Mouse (Mus musculus) forebrain, embryonic 12.5 days (tissue): ENCODE data around the gene Rac2. TPM values are rescaled to one million over a fixed set of nuclear protein-coding genes. Genes with fewer than 3 reads are reported as not detected.

ENCODE experiments used
- ATAC-seq: fragments of 200-750 bp; cut with Nextera tagmentation; 2 replicates; pipeline ENCODE4 v1.8.0; 2017; ENCODE audit warnings: moderate TSS enrichment; ENCODE audit not compliant: low FRiP score
- H3K27ac ChIP-seq: fragments of 300-500 bp; sonication (generic); 2 replicates; pipeline ENCODE4 v1.5.1; 2016; ENCODE audit warnings: mild to moderate bottlenecking
- H3K27me3 ChIP-seq: fragments of 300-500 bp; sonication (generic); 2 replicates; pipeline ENCODE4 v1.6.1; 2016; ENCODE audit warnings: mild to moderate bottlenecking
- H3K36me3 ChIP-seq: fragments of 300-500 bp; sonication (generic); replicated peaks from 2 replicates; pipeline ENCODE4 v1.6.1; 2016; ENCODE audit warnings: mild to moderate bottlenecking
- H3K4me1 ChIP-seq: fragments of 300-500 bp; sonication (generic); 2 replicates; pipeline ENCODE4 v1.6.1; 2016
- H3K4me2 ChIP-seq: fragments of 300-500 bp; sonication (generic); 2 replicates; pipeline ENCODE4 v1.6.1; 2016; ENCODE audit warnings: mild to moderate bottlenecking, moderate library complexity
- H3K4me3 ChIP-seq: fragments of 300-500 bp; sonication (generic); replicated peaks from 2 replicates; pipeline ENCODE4 v1.5.1; 2016; ENCODE audit warnings: mild to moderate bottlenecking
- H3K9ac ChIP-seq: fragments of 300-500 bp; sonication (generic); 2 replicates; pipeline ENCODE4 v1.6.1; 2016; ENCODE audit warnings: mild to moderate bottlenecking
- H3K9me3 ChIP-seq: fragments of 300-500 bp; sonication (generic); 2 replicates; pipeline ENCODE4 v1.6.1; 2016
- WGBS: fragments of 180-500 bp; shearing (Covaris S2); methylation state at CpG from one replicate; pipeline ENCODE4 v1.1.7; 2016; 5-methylcytosine and 5-hydroxymethylcytosine counted together
- polyA plus RNA-seq: library from polyadenylated mRNA; unstranded; fragments of >200 nt; fragmentation: Nextera tagmentation; extraction: Ambion mirVana; gene quantifications from 2 replicates; pipeline ENCODE4 v1.2.1, GENCODE M21; 2016

The Rac2 gene
- polyA plus RNA-seq, 1 experiment from 2014 or later, result 4.6 TPM

DNA sequence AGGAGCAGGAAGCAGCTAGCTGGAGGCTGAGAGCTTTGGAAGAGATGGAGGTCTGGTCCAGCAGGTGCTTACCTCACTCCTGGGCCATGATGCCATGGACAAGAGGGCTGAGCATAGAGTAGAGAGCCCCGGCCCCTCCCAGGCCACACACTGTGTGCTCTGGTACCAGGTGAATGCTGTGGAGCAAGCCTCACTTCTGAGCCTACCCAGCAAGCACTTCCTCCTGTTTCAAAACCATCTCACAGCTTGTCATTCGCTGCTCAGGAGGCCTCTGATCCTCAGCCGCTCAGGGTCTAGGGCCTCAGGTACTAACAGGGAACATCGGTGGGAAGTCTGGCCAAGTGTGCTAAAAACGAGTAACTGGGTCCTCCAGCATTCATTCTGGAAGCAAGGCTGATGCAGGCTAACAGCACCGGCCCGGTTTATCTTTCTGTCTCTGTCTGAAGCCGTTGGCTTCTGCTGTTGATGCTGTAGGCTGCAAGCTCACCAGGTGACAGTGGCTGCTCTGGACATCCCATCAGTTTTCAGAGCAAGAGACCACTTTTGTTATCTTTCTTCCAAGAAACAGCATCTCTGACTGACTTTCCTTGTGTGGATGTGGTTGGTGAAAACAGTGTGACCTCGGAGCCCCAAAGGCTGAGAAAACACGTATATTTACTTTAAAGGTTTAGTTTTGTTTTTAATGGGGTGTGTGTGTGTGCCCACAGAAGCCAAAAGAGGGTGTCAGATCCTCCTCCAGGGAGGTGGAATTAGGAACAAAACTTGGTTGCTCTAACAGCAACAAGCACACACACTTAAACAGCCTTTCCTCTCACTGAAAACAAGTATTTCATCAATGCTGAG lies 14.7 kb downstream of the Rac2 start:
- no peak overlapping the region for H3K27ac ChIP-seq
- H3K4me1 ChIP-seq, result no peaks in the 10 kb centered on the region
- no peak overlapping the region for H3K4me3 ChIP-seq
- peaks cover 7% of the 10 kb centered on the region; the same call in 1 of the 2 replicates for H3K9me3 ChIP-seq
- no peak overlapping the region for H3K4me2 ChIP-seq
- 64% methylated on average over 10 of the region's 10 CpGs for WGBS
- no peak for ATAC-seq
- H3K9ac ChIP-seq, result no peak overlapping the region
- H3K36me3 ChIP-seq, result no peaks in the 10 kb centered on the region
- no peaks in the 10 kb centered on the region for H3K27me3 ChIP-seq

- Histone ChIP-seq H3K27ac (no peak overlapping the region), H3K27me3 (no peaks in the 10 kb centered on the region), H3K4me2 (0 out of 2 replicates have a peak overlapping the region, but pooled peaks have one; percentile 10), H3K4me1 (no peaks in the 10 kb centered on the region), H3K9me3 (peaks cover 18% of the 10 kb centered on the region; the same call in 1 of the 2 replicates), H3K9ac (no peak overlapping the region), H3K36me3 (no peaks in the 10 kb centered on the region), H3K4me3 (peak overlapping the region; percentile 14; the same call in 1 of the 2 replicates)
- no peak for ATAC-seq
- 73% methylated on average over 25 of the region's 25 CpGs for WGBS
Observed at GRCm38 (mm10) chr15:78554545-78555313, 17.9 kb downstream of the Rac2 start.

DNA sequence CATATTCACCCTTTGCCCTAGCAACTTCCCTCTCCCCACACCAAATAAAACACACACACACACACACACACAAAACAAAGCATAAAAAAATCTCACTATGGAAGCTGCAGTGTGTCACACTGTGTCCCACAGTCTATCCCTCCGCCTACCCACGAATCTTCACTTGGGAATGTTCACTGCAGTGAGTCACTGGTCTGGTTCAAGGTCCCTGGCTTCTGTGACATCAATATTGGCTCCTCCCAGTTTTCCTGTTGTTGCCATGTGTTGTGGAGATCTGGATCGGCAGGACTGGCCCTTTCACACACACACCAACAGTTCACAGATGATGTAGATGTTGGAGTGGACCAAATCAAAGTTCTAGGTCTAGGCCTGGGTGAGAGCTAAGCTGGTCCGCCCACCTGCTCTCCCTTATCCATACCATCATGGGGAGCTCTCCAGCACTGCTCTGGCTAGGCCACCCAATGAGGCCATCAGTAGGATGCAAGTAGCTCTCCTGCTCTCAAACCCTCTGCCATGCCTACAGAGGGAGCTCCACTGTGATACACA lies 23.3 kb downstream of the Rac2 start:
- Histone ChIP-seq H3K36me3 (no peaks in the 10 kb centered on the region), H3K27ac (no peak overlapping the region), H3K27me3 (peaks cover 8% of the 10 kb centered on the region; the same call in 1 of the 2 replicates), H3K4me1 (peaks cover 21% of the 10 kb centered on the region), H3K4me2 (no peak overlapping the region), H3K4me3 (no peak overlapping the region), H3K9ac (no peak overlapping the region), H3K9me3 (peaks cover 18% of the 10 kb centered on the region; the same call in 1 of the 2 replicates)
- ATAC-seq, result no peak
- WGBS, result 80% methylated on average over 4 of the region's 4 CpGs

DNA sequence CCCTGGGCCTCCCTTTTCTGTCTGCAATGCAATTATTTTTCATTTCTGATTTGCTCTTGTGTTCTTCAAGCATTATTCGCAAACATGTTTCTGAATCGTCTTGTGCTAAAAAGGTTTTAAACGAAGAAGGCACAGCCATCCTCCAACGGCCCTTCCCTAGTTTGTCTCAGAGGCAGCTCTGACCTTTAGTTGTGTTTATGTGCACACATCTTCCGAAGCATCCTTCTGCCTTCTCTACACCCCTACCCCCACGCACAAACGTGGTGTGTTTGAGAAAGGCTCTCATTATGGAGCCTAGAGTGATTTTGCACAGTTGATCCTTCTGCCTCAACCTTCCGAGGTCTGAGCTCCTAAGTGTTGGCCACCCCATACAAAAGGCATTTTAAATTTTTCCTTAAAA lies 23.9 kb downstream of the Rac2 start:
- 70% methylated on average over 8 of the region's 8 CpGs for WGBS
- H3K4me2 ChIP-seq, result no peak overlapping the region
- H3K9me3 ChIP-seq, result peaks cover 17% of the 10 kb centered on the region; the same call in 1 of the 2 replicates
- H3K9ac ChIP-seq, result no peak overlapping the region
- H3K27me3 ChIP-seq, result peaks cover 12% of the 10 kb centered on the region; the same call in 1 of the 2 replicates
- no peaks in the 10 kb centered on the region for H3K36me3 ChIP-seq
- ATAC-seq, result no peak
- H3K27ac ChIP-seq, result no peak overlapping the region
- H3K4me3 ChIP-seq, result no peak overlapping the region
- H3K4me1 ChIP-seq, result peaks cover 24% of the 10 kb centered on the region

DNA sequence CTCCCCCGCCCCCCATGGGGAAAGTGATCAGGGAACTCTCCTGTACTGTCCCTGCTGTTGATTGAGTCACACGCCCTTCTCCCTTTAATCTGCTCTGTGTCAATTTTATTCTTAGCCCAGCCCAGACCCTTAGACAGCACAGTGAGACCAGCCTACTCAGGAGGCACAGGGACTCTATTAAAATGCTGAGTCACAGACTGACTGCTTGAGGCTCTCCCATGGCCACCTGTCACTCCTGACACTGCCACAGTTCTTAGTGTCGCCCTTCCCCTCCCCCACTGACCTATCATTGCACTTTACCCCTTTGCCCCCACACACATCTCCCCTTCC lies 24.3 kb downstream of the Rac2 start:
- WGBS, result 35% methylated on average over 3 of the region's 3 CpGs
- H3K27ac ChIP-seq, result no peak overlapping the region
- no peak for ATAC-seq
- H3K4me1 ChIP-seq, result peaks cover 24% of the 10 kb centered on the region
- H3K27me3 ChIP-seq, result peaks cover 12% of the 10 kb centered on the region; the same call in 1 of the 2 replicates
- H3K4me3 ChIP-seq, result no peak overlapping the region
- peaks cover 13% of the 10 kb centered on the region; the same call in 1 of the 2 replicates for H3K9me3 ChIP-seq
- no peak overlapping the region for H3K9ac ChIP-seq
- H3K4me2 ChIP-seq, result no peak overlapping the region
- H3K36me3 ChIP-seq, result no peaks in the 10 kb centered on the region

- no peak overlapping the region for H3K4me2 ChIP-seq
- ATAC-seq, result no peak
- H3K9me3 ChIP-seq, result 0 out of 2 replicates have a peak, but pooled peaks cover 11% of the 10 kb centered on the region
- H3K36me3 ChIP-seq, result no peaks in the 10 kb centered on the region
- no peak overlapping the region for H3K9ac ChIP-seq
- peaks cover 24% of the 10 kb centered on the region for H3K4me1 ChIP-seq
- peaks cover 12% of the 10 kb centered on the region; the same call in 1 of the 2 replicates for H3K27me3 ChIP-seq
- H3K27ac ChIP-seq, result no peak overlapping the region
- WGBS, result 52% methylated on average over 5 of the region's 5 CpGs
- H3K4me3 ChIP-seq, result no peak overlapping the region
Observed at GRCm38 (mm10) chr15:78547415-78548335, 24.9 kb downstream of the Rac2 start.

DNA sequence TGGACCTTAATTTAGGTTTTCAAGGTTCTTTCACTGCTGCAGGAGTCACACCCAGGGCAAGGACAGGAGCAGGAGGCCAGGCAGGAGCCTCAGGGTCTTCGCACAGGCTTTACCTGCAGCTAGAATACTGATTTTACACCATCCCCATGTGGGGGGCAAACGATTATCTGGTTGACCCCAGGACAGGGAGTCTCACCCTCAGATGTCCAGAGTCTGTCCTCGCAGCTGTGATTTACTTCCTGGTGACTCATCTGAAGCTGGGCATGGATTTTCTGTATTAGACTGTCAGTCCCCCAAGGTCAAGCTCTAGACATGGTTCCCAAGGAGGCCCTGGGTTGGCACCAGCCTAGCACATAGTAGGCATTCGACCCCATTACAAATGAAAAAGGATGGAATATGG lies 26.5 kb downstream of the Rac2 start:
- no peak overlapping the region for H3K4me3 ChIP-seq
- 0 out of 2 replicates have a peak, but pooled peaks cover 5% of the 10 kb centered on the region for H3K9me3 ChIP-seq
- 86% methylated on average over 4 of the region's 4 CpGs for WGBS
- no peak overlapping the region for H3K4me2 ChIP-seq
- H3K9ac ChIP-seq, result no peak overlapping the region
- no peaks in the 10 kb centered on the region for H3K36me3 ChIP-seq
- ATAC-seq, result no peak
- H3K27ac ChIP-seq, result no peak overlapping the region
- peaks cover 12% of the 10 kb centered on the region; the same call in 1 of the 2 replicates for H3K27me3 ChIP-seq
- peaks cover 29% of the 10 kb centered on the region for H3K4me1 ChIP-seq

- Histone ChIP-seq H3K36me3 (no peaks in the 10 kb centered on the region), H3K4me2 (peak within 1 kb of the TSS; percentile 27; the same call in 1 of the 2 replicates), H3K9ac (peak within 1 kb of the TSS; percentile 40; the same call in 1 of the 2 replicates), H3K4me1 (peaks cover 29% of the 10 kb centered on the region), H3K9me3 (no peaks in the 10 kb centered on the region), H3K27me3 (peaks cover 16% of the 10 kb centered on the region; the same call in 1 of the 2 replicates), H3K4me3 (no peak within 1 kb of the TSS), H3K27ac (no peak within 1 kb of the TSS)
- no peak for ATAC-seq
- WGBS, result 9% methylated on average over 13 of the region's 14 CpGs
Observed at GRCm38 (mm10) chr15:78544561-78545001, 28.0 kb downstream of the Rac2 start, which contains the start of gene Sstr3. Gene Sstr3, minus strand, starts transcription at chr15:78544685.

GRCm38 (mm10) chr15:78544041-78544440 lies 28.5 kb downstream of the Rac2 start:
- peaks cover 29% of the 10 kb centered on the region for H3K4me1 ChIP-seq
- WGBS, result 85% methylated on average over 15 of the region's 15 CpGs
- peaks cover 19% of the 10 kb centered on the region; the same call in 1 of the 2 replicates for H3K27me3 ChIP-seq
- H3K4me3 ChIP-seq, result no peak overlapping the region
- no peaks in the 10 kb centered on the region for H3K36me3 ChIP-seq
- H3K9ac ChIP-seq, result peak overlapping the region; percentile 40; the same call in 1 of the 2 replicates
- no peak overlapping the region for H3K27ac ChIP-seq
- no peaks in the 10 kb centered on the region for H3K9me3 ChIP-seq
- H3K4me2 ChIP-seq, result no peak overlapping the region
- no peak for ATAC-seq

- ATAC-seq, result no peak
- H3K36me3 ChIP-seq, result no peaks in the 10 kb centered on the region
- H3K4me1 ChIP-seq, result peaks cover 22% of the 10 kb centered on the region
- no peaks in the 10 kb centered on the region for H3K9me3 ChIP-seq
- H3K4me2 ChIP-seq, result no peak overlapping the region
- no peak overlapping the region for H3K4me3 ChIP-seq
- 68% methylated on average over 7 of the region's 7 CpGs for WGBS
- 0 out of 2 replicates have a peak overlapping the region, but pooled peaks have one; percentile 5 for H3K27ac ChIP-seq
- no peak overlapping the region for H3K9ac ChIP-seq
- peaks cover 27% of the 10 kb centered on the region; the same call in 1 of the 2 replicates for H3K27me3 ChIP-seq
Observed at GRCm38 (mm10) chr15:78542767-78543303, 29.7 kb downstream of the Rac2 start.
